Mouse (Mus musculus): ENCODE results near the gene Fam172a. TPM values are rescaled to one million over a fixed set of nuclear protein-coding genes. Genes with fewer than 3 reads are reported as not detected.
A peak's percentile ranks its signal among the peaks of the same experiment; 100 is the strongest.

Fam172a gene
- polyA plus RNA-seq, 1 experiment from 2014 or later = 28.7 TPM

- no peak for DNase-seq (ENCODE audit: low spot score)
- Histone ChIP-seq H3K9me3 (replicated peaks; ENCODE audit: low read length) (no peaks in the 10 kb centered on the region), H3K9ac (ENCODE audit: low read depth, low read length) (no peak overlapping the region), H3K27me3 (ENCODE audit: insufficient read depth, low read length) (peaks cover 41% of the 10 kb centered on the region), H3K4me2 (ENCODE audit: low read length) (no peak overlapping the region), H3K27ac (no peak overlapping the region), H3K4me1 (replicated peaks; ENCODE audit: insufficient read depth, low read length) (peaks cover 10% of the 10 kb centered on the region; the same call in 1 of the 2 replicates), H3K4me3 (replicated peaks; ENCODE audit: low read depth, low read length) (no peak overlapping the region), H3K36me3 (ENCODE audit: insufficient read depth, low read length) (no peaks in the 10 kb centered on the region)
- no peak for ATAC-seq (replicated peaks; ENCODE audit: low FRiP score, low read depth)
- TF ChIP-seq CTCF (IDR thresholded peaks at IDR 0.05; ENCODE audit: low read depth) = no peak
- 46% methylated on average over 5 of the region's 5 CpGs for WGBS
Measured at GRCm38 (mm10) chr13:78183986-78184385, 482.2 kb downstream of the Fam172a start.

DNA sequence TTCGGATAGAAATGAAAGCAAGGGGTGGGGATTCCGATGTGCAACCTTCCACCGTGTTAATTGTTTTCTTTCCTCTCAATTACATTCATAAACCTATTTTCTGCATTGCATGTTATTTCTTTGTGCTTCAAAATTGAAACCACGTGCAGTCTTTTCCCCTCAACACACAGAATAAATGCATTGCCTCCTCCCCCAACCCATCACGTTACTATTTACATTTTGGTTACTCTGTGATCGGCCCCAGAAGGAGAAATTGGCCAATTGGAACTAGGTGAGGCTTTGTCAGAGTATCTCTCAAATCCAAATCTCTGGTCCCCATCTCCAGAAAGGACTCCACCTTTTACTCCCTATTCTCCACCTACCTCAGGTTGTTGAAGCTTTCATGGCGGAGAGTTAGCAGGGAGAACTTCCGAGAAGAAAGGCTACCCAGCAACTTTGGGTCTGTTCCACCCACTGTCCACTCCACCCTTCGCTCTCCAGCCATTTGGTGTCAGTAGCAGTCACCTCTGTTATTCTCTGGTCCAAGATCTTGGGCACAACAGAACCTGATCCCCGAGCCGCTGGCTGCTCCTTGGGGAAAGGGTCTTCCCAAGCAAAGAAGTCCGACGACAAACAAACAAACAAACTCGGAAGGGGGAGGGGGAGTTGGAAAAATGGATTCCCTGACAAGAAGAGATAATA is 483.1 kb downstream of the Fam172a start:
- Histone ChIP-seq H3K9me3 (replicated peaks; ENCODE audit: low read length) (no peaks in the 10 kb centered on the region), H3K4me3 (replicated peaks; ENCODE audit: low read depth, low read length) (no peak overlapping the region), H3K4me2 (ENCODE audit: low read length) (no peak overlapping the region), H3K4me1 (replicated peaks; ENCODE audit: insufficient read depth, low read length) (peaks cover 10% of the 10 kb centered on the region; the same call in 1 of the 2 replicates), H3K36me3 (ENCODE audit: insufficient read depth, low read length) (no peaks in the 10 kb centered on the region), H3K9ac (ENCODE audit: low read depth, low read length) (no peak overlapping the region), H3K27ac (no peak overlapping the region), H3K27me3 (ENCODE audit: insufficient read depth, low read length) (peaks cover 32% of the 10 kb centered on the region)
- no peak for TF ChIP-seq CTCF (IDR thresholded peaks at IDR 0.05; ENCODE audit: low read depth)
- DNase-seq (ENCODE audit: low spot score) (no peak), ATAC-seq (replicated peaks; ENCODE audit: low FRiP score, low read depth) (no peak)
- 30% methylated on average over 14 of the region's 14 CpGs for WGBS

DNA sequence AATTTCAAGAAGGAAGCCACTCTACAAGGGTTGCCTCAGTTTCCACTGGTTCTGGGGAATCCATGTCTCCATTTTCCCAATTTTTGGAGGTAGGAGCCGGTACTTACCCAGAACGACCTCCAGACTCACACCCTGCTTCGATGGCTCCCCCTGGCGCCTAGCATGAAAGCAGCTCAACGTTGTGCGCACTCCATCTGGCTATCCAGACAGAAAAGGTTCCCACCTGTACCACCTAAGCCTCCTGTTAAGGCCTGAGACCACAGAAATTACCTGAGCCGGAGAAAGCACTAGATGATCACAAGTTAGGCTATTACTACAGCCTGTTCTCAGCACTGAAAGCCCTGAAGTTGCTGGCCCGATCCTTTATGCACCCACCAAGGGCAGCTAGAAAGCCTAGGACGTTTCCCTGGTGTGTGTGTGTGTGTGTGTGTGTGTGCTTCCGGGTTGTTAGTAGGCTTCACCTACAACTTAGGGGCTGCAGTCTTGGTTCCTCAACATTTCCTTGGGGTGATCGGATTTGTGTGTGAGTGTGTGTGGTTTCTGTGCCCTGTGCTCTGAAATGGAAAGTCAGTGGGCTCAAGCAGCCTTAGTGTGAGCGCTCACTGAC is 484.6 kb downstream of the Fam172a start:
- Histone ChIP-seq H3K4me1 (replicated peaks; ENCODE audit: insufficient read depth, low read length) (peaks cover 4% of the 10 kb centered on the region; the same call in 1 of the 2 replicates), H3K4me2 (ENCODE audit: low read length) (no peak overlapping the region), H3K4me3 (replicated peaks; ENCODE audit: low read depth, low read length) (no peak overlapping the region), H3K27ac (no peak overlapping the region), H3K36me3 (ENCODE audit: insufficient read depth, low read length) (no peaks in the 10 kb centered on the region), H3K9me3 (replicated peaks; ENCODE audit: low read length) (no peaks in the 10 kb centered on the region), H3K9ac (ENCODE audit: low read depth, low read length) (no peak overlapping the region), H3K27me3 (ENCODE audit: insufficient read depth, low read length) (peaks cover 18% of the 10 kb centered on the region)
- TF ChIP-seq CTCF (IDR thresholded peaks at IDR 0.05; ENCODE audit: low read depth) = peak; percentile 58
- no peak for ATAC-seq (replicated peaks; ENCODE audit: low FRiP score, low read depth)
- WGBS = 43% methylated on average over 12 of the region's 12 CpGs
- no peak for DNase-seq (ENCODE audit: low spot score)

GRCm38 (mm10) chr13:78187833-78188232 is 486.0 kb downstream of the Fam172a start:
- WGBS = 78% methylated on average over 5 of the region's 5 CpGs
- no peaks in the 10 kb centered on the region for H3K9me3 ChIP-seq (replicated peaks; ENCODE audit: low read length)
- no peak overlapping the region for H3K4me2 ChIP-seq (ENCODE audit: low read length)
- ATAC-seq (replicated peaks; ENCODE audit: low FRiP score, low read depth) (no peak), DNase-seq (ENCODE audit: low spot score) (no peak)
- no peak overlapping the region for H3K27ac ChIP-seq
- H3K27me3 ChIP-seq (ENCODE audit: insufficient read depth, low read length) = peaks cover 12% of the 10 kb centered on the region; the same call in 1 of the 2 replicates
- no peak overlapping the region for H3K4me3 ChIP-seq (replicated peaks; ENCODE audit: low read depth, low read length)
- no peak overlapping the region for H3K9ac ChIP-seq (ENCODE audit: low read depth, low read length)
- H3K36me3 ChIP-seq (ENCODE audit: insufficient read depth, low read length) = no peaks in the 10 kb centered on the region
- no peak for TF ChIP-seq CTCF (IDR thresholded peaks at IDR 0.05; ENCODE audit: low read depth)
- no peaks in the 10 kb centered on the region for H3K4me1 ChIP-seq (replicated peaks; ENCODE audit: insufficient read depth, low read length)

DNA sequence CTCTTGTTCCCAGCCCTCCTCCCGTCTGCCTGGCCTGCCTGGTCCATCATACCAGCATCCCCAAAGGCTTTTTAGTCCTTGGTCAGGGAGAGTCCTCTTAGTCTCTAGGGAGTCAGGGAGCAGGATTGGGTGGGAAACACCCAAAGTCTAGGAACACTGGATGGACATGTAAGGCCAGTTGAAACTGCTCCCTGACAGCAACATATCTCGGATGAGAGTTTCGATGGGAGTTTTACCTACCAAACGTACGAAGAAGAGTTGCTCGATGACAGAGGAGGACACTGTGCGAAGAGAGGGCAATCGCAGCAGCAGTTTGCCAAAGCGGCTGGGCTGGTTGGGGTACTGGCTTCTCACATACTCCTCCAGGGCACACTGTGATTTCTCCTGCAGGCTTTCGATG is 487.8 kb downstream of the Fam172a start:
- H3K27me3 ChIP-seq (ENCODE audit: insufficient read depth, low read length) = peaks cover 12% of the 10 kb centered on the region; the same call in 1 of the 2 replicates
- WGBS = 59% methylated on average over 10 of the region's 10 CpGs
- DNase-seq (ENCODE audit: low spot score) (no peak), ATAC-seq (replicated peaks; ENCODE audit: low FRiP score, low read depth) (no peak)
- no peaks in the 10 kb centered on the region for H3K9me3 ChIP-seq (replicated peaks; ENCODE audit: low read length)
- no peak overlapping the region for H3K27ac ChIP-seq
- no peak overlapping the region for H3K4me2 ChIP-seq (ENCODE audit: low read length)
- H3K36me3 ChIP-seq (ENCODE audit: insufficient read depth, low read length) = no peaks in the 10 kb centered on the region
- no peak overlapping the region for H3K4me3 ChIP-seq (replicated peaks; ENCODE audit: low read depth, low read length)
- H3K4me1 ChIP-seq (replicated peaks; ENCODE audit: insufficient read depth, low read length) = no peaks in the 10 kb centered on the region; the same call in 1 of the 2 replicates
- no peak for TF ChIP-seq CTCF (IDR thresholded peaks at IDR 0.05; ENCODE audit: low read depth)
- H3K9ac ChIP-seq (ENCODE audit: low read depth, low read length) = no peak overlapping the region

DNA sequence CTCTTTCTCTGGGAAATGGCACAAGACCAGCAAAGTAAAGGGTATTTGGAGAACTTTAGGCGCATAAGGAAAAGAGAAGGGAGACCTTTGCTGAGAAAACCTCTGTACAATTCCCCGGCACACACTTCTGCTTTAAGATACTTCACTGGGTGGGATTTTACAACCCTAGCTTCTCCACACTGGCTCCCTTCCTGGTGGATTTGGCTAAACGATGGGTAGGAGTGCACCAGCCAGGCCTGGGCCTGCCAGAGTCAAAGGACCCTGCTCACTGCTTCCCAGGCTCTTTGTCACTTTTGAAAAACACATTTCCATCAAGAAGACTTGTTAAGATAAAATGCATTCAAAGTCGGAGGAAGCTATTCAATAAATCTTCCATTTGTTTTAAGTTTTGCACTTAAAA is 491.4 kb downstream of the Fam172a start:
- H3K9ac ChIP-seq (ENCODE audit: low read depth, low read length) = no peak overlapping the region
- peaks cover 9% of the 10 kb centered on the region; the same call in 1 of the 2 replicates for H3K4me1 ChIP-seq (replicated peaks; ENCODE audit: insufficient read depth, low read length)
- WGBS = 48% methylated on average over 4 of the region's 4 CpGs
- no peak overlapping the region for H3K27ac ChIP-seq
- H3K36me3 ChIP-seq (ENCODE audit: insufficient read depth, low read length) = no peaks in the 10 kb centered on the region
- no peaks in the 10 kb centered on the region for H3K27me3 ChIP-seq (ENCODE audit: insufficient read depth, low read length)
- H3K9me3 ChIP-seq (replicated peaks; ENCODE audit: low read length) = no peaks in the 10 kb centered on the region
- peak overlapping the region; percentile 6; the same call in 1 of the 2 replicates for H3K4me2 ChIP-seq (ENCODE audit: low read length)
- DNase-seq (ENCODE audit: low spot score) (no peak), ATAC-seq (replicated peaks; ENCODE audit: low FRiP score, low read depth) (no peak)
- TF ChIP-seq CTCF (IDR thresholded peaks at IDR 0.05; ENCODE audit: low read depth) = no peak
- H3K4me3 ChIP-seq (replicated peaks; ENCODE audit: low read depth, low read length) = no peak overlapping the region
